8 mouse cellular contexts compared by ENCODE assay signal in genomic region chr3:96696198-96696765, GRCm38 (mm10). TPM values are rescaled to one million over a fixed set of nuclear protein-coding genes. Genes with fewer than 3 reads are reported as not detected.
DNase-seq lines count a peak whose midpoint lies in the region; ATAC-seq and TF ChIP-seq lines count a peak whose summit lies in the region.

TSS of gene Pias3 (plus strand) at chr3:96696384.

- H3K4me2 ChIP-seq in forebrain, embryonic 11.5 days (ENCODE audit: low read depth, low read length, severe bottlenecking): peak within 1 kb of the TSS; percentile 59
- H3K4me2 ChIP-seq in lung, embryonic 15.5 days: peak within 1 kb of the TSS; percentile 89

- under 1% methylated on average over 35 of the region's 35 CpGs for WGBS in forebrain, embryonic 11.5 days
- WGBS in large intestine, adult 2 months: under 1% methylated on average over 35 of the region's 35 CpGs
- under 1% methylated on average over 35 of the region's 35 CpGs for WGBS in lung, embryonic 15.5 days
- WGBS in olfactory bulb, adult 2 months: under 1% methylated on average over 35 of the region's 35 CpGs

- H3K4me1 ChIP-seq in ES-Bruce4 (ENCODE audit: control insufficient read depth, insufficient read depth, low read length): peaks cover 5% of the 10 kb centered on the region
- H3K4me1 ChIP-seq in forebrain, embryonic 11.5 days (replicated peaks; ENCODE audit: control insufficient read depth, insufficient read depth, low read length): no peaks in the 10 kb centered on the region
- peaks cover 20% of the 10 kb centered on the region for H3K4me1 ChIP-seq in lung, embryonic 15.5 days
- H3K4me1 ChIP-seq in olfactory bulb, adult 2 months (ENCODE audit: control insufficient read depth, insufficient read depth, low read length): peaks cover 8% of the 10 kb centered on the region

- H3K9me3 ChIP-seq in ES-Bruce4 (replicated peaks; ENCODE audit: control insufficient read depth, insufficient read depth, low read length, poor library complexity, severe bottlenecking): no peaks in the 10 kb centered on the region
- no peaks in the 10 kb centered on the region for H3K9me3 ChIP-seq in forebrain, embryonic 11.5 days (ENCODE audit: control insufficient read depth, low read length)
- no peaks in the 10 kb centered on the region for H3K9me3 ChIP-seq in lung, embryonic 15.5 days

- no peak for TF ChIP-seq POLR2A in ES-Bruce4 (IDR thresholded peaks at IDR 0.05; ENCODE audit: insufficient read depth, low read length)
- no peak for TF ChIP-seq POLR2A in olfactory bulb, adult 2 months (IDR thresholded peaks at IDR 0.05; ENCODE audit: insufficient read depth, low read depth, low read length)

- peak; percentile 60 for DNase-seq in c-Kit-positive CD71-positive TER-119-negative erythroid progenitor cells, embryonic 14.5 days (ENCODE audit: low read depth)
- peak; percentile 90 for DNase-seq in forebrain, embryonic 11.5 days (ENCODE audit: low spot score)
- peak; percentile 88 to 91 for DNase-seq in heart, postnatal 10 days
- no peak for DNase-seq in large intestine, adult 2 months (ENCODE audit: low read depth, low spot score)
- DNase-seq in thymus, postnatal 0 days (ENCODE audit: low spot score): peak; percentile 55

- TF ChIP-seq EP300 in ES-Bruce4 (IDR thresholded peaks at IDR 0.05; ENCODE audit: insufficient read depth, low read depth, low read length): no peak

- intact Hi-C loops in heart, postnatal 10 days (cut with DNase I): loop anchor here (5.0 kb wide), 1 partner anchor 59 kb away; the partner anchor contains the start of genes Gm42957 and Pex11b

- H3K9ac ChIP-seq in ES-Bruce4 (ENCODE audit: low read depth, poor library complexity, severe bottlenecking): peak within 1 kb of the TSS; percentile 85
- H3K9ac ChIP-seq in forebrain, embryonic 11.5 days (ENCODE audit: low read length): peak within 1 kb of the TSS; percentile 90
- H3K9ac ChIP-seq in lung, embryonic 15.5 days: peak within 1 kb of the TSS; percentile 82

- peak within 1 kb of the TSS; percentile 53 for H3K27ac ChIP-seq in ES-Bruce4 (ENCODE audit: insufficient read depth, low read length)
- peak within 1 kb of the TSS; percentile 90 for H3K27ac ChIP-seq in forebrain, embryonic 11.5 days (ENCODE audit: low read depth, low read length)
- H3K27ac ChIP-seq in lung, embryonic 15.5 days: peak within 1 kb of the TSS; percentile 93
- peak within 1 kb of the TSS; percentile 47; the same call in 1 of the 2 replicates for H3K27ac ChIP-seq in olfactory bulb, adult 2 months (ENCODE audit: insufficient read depth, low read depth, low read length)

- no peak for TF ChIP-seq CTCF in ES-Bruce4 (IDR thresholded peaks at IDR 0.05; ENCODE audit: low read depth, low read length)
- TF ChIP-seq CTCF in olfactory bulb, adult 2 months (IDR thresholded peaks at IDR 0.05; ENCODE audit: insufficient read depth, low read depth, low read length): no peak

- peaks cover under 1% of the 10 kb centered on the region; the same call in 1 of the 2 replicates for H3K36me3 ChIP-seq in ES-Bruce4 (ENCODE audit: control insufficient read depth, insufficient read depth, low read length, poor library complexity, severe bottlenecking)
- no peaks in the 10 kb centered on the region for H3K36me3 ChIP-seq in forebrain, embryonic 11.5 days (ENCODE audit: control insufficient read depth, insufficient read depth, low read length)
- H3K36me3 ChIP-seq in lung, embryonic 15.5 days: peaks cover 14% of the 10 kb centered on the region

- H3K4me3 ChIP-seq in ES-Bruce4 (ENCODE audit: low read depth, low read length): peak within 1 kb of the TSS; percentile 88
- H3K4me3 ChIP-seq in forebrain, embryonic 11.5 days (ENCODE audit: low read depth, low read length): peak within 1 kb of the TSS; percentile 82
- peak within 1 kb of the TSS; percentile 88 for H3K4me3 ChIP-seq in lung, embryonic 15.5 days
- peak within 1 kb of the TSS; percentile 80 for H3K4me3 ChIP-seq in olfactory bulb, adult 2 months (ENCODE audit: insufficient read depth, low read depth, low read length)

- no peaks in the 10 kb centered on the region for H3K27me3 ChIP-seq in ES-Bruce4 (ENCODE audit: control insufficient read depth, insufficient read depth, low read length, poor library complexity, severe bottlenecking)
- H3K27me3 ChIP-seq in forebrain, embryonic 11.5 days (ENCODE audit: control insufficient read depth, insufficient read depth, low read length): no peaks in the 10 kb centered on the region
- H3K27me3 ChIP-seq in lung, embryonic 15.5 days: no peaks in the 10 kb centered on the region

- ATAC-seq in forebrain, embryonic 11.5 days (replicated peaks; ENCODE audit: low FRiP score): peak; percentile 83
- peak; percentile 91 for ATAC-seq in lung, embryonic 15.5 days (ENCODE audit: borderline replicate concordance, extremely low read depth, low FRiP score, low TSS enrichment)

RNA-seq across cellular contexts. Expression of gene Pias3, which starts in this region (rescaled TPM):
- polyA plus RNA-seq in ES-Bruce4 (2011; ENCODE audit: insufficient read depth, insufficient read length, low read depth, missing spikeins): 31.8 and 42.1 TPM in 2 replicates
- polyA plus RNA-seq in forebrain, embryonic 11.5 days (2014; fragmentation: Nextera tagmentation; extraction: Ambion mirVana): 40.2 and 45.2 TPM in 2 replicates
- total RNA-seq in heart, postnatal 10 days (2021): 10 to 100 TPM; 23.7 to 24.6 TPM
- polyA plus RNA-seq in large intestine, adult 2 months (2012; rRNA removed): 17.5 and 23.4 TPM in 2 replicates
- polyA plus RNA-seq in lung, embryonic 15.5 days (2015; fragmentation: Nextera tagmentation; extraction: Ambion mirVana): 49.0 and 52.1 TPM in 2 replicates
- not detected in 2 replicates for polyA plus RNA-seq in olfactory bulb, adult 2 months (2012; ENCODE audit: insufficient read depth, insufficient read length, low replicate concordance, missing spikeins)
- 11.9 and 12.3 TPM in 2 replicates for polyA plus RNA-seq in thymus, postnatal 0 days (2015; fragmentation: Nextera tagmentation; extraction: Ambion mirVana)
